Mouse (Mus musculus): ENCODE measurements at regions not wholly inside any gene's neighbourhood (a gene's known extent, or its start where the extent isn't known, plus 50 kb on each side); places are given as distances from the start of the nearest gene placed in this dataset.

DNA sequence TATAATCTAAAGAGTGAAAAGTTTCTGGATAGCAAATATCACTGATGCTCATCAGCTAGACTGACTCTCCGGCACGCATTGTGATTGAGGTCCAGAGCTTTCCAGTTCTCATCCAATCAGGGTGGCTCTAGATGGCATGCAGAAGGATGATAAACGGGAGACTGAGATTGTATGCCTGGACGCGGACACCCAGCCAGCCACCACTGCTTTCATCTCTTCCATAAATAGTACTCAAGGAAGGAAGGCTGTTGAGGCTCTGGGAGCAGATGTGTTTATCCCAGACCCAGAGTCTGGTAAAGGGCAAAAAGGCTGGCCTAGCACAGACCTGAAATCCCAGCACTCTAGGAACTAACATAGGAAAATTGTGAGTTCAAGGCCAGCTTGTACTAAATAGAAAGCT is 330.6 kb downstream of the Gm11361 start:
- TF ChIP-seq CTCF (IDR thresholded peaks at IDR 0.05; ENCODE audit: low read depth, low read length), result no peak
- no peak for TF ChIP-seq POLR2A (IDR thresholded peaks at IDR 0.05; ENCODE audit: extremely low read depth, insufficient read depth, low read length)
